Mouse (Mus musculus) erythroblast, embryonic 14.5 days (primary cell): ENCODE measurements at regions not wholly inside any gene's neighbourhood (a gene's known extent, or its start where the extent isn't known, plus 50 kb on each side); places are given as distances from the start of the nearest gene placed in this dataset.

Experiments used
- GATA1 ChIP-seq: IDR thresholded peaks from 2 replicates; pipeline ENCODE4 v1.6.1; 2012; ENCODE audit warnings: low read length, inconsistent platforms, mixed read lengths
- TAL1 ChIP-seq: IDR thresholded peaks from 3 replicates; pipeline ENCODE4 v1.6.1; 2012; ENCODE audit warnings: low read length, inconsistent platforms, mixed read lengths

DNA sequence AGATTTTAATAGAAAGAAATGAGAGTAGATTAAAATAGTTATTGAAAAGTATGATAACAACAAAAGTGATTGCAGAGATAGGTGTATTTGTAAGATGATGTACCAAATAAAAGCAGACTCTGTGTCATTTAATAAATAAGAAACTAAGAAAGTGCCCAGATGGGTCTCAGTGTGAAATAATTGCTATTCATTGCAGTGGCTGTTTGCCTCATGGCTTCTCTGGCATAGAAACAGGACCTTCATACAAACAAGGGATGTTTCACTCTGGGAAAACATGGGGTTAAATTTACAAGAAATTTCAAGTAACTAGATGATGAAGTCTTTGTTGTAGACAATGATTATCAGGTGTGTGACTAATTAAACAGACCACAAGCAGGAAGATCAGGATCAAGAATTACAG, 1279.1 kb upstream of the Cited2 start:
- TF ChIP-seq GATA1 (no peak), TAL1 (no peak)
